11 mouse cellular contexts compared by ENCODE assay signal in the genomic region with DNA sequence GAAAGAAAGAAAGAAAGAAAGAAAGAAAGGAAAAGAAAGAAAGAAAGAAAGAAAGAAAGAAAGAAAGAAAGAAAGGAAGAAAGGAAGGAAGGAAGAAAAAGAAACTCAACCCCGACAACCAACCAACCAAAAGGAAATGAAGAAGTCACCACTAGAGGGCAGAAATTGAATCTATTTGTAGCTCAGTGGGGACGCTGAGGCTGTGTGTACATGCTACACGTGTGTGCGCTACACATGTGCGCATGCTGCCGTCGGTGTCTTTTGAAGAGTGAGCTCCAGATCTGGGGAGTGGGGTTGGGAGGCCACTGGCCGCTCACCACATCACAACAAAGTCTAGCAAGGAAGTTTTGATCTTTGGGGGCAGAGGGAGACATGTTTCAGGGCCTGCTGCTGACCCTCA. TPM values are rescaled to one million over a fixed set of nuclear protein-coding genes. Genes with fewer than 3 reads are reported as not detected.
DNase-seq lines count a peak whose midpoint lies in the region; ATAC-seq and TF ChIP-seq lines count a peak whose summit lies in the region.
"Had no signal": no experiment of that assay in that cellular context is flagged by ENCODE, and none has a peak within 500 bp of the region (broad histone marks: within the 10 kb centered on the region; RNA-seq: fewer than 3 reads in every experiment).

No protein-coding gene starts in this region.

- H3K27ac ChIP-seq in heart, postnatal 0 days (ENCODE audit: low read depth) = no peak overlapping the region; the same call in 1 of the 2 replicates
- peak overlapping the region; percentile 48; the same call in 1 of the 2 replicates for H3K27ac ChIP-seq in limb, embryonic 15.5 days
- H3K27ac ChIP-seq: forebrain, embryonic 13.5 days; kidney, embryonic 15.5 days; stomach, embryonic 15.5 days had no signal

- whole genome bisulfite sequencing in heart, postnatal 0 days = 59% methylated on average over 8 of the region's 8 CpGs
- 51% methylated on average over 8 of the region's 8 CpGs for WGBS in limb, embryonic 15.5 days

- no peaks in the 10 kb centered on the region for H3K27me3 ChIP-seq in heart, postnatal 0 days (ENCODE audit: control insufficient read depth, insufficient read depth, low read length)
- H3K27me3 ChIP-seq in limb, embryonic 15.5 days = no peaks in the 10 kb centered on the region
- H3K27me3 ChIP-seq: forebrain, embryonic 13.5 days; kidney, embryonic 15.5 days; stomach, embryonic 15.5 days had no signal

- ATAC-seq in heart, postnatal 0 days (ENCODE audit: insufficient read depth, low read depth) = no peak
- no peak for ATAC-seq in limb, embryonic 15.5 days (ENCODE audit: insufficient number of reproducible peaks, low FRiP score, low TSS enrichment, low read depth)
- ATAC-seq: forebrain, embryonic 13.5 days had no signal

- peaks cover 11% of the 10 kb centered on the region; the same call in 1 of the 2 replicates for H3K4me1 ChIP-seq in heart, postnatal 0 days (ENCODE audit: control insufficient read depth, insufficient read depth)
- H3K4me1 ChIP-seq in limb, embryonic 15.5 days = peaks cover 22% of the 10 kb centered on the region

- no peak for TF ChIP-seq EP300 in heart, postnatal 0 days (IDR thresholded peaks at IDR 0.05; ENCODE audit: low read depth)

- no peak overlapping the region for H3K4me3 ChIP-seq in heart, postnatal 0 days (ENCODE audit: low read depth, low read length)
- no peak overlapping the region for H3K4me3 ChIP-seq in limb, embryonic 15.5 days
- H3K4me3 ChIP-seq: forebrain, embryonic 13.5 days; kidney, embryonic 15.5 days; stomach, embryonic 15.5 days had no signal

- no peak for DNase-seq in heart, postnatal 0 days (ENCODE audit: low spot score)
- DNase-seq in heart, postnatal 10 days = no peak
- peak; percentile 35 for DNase-seq in 3134 (ENCODE audit: extremely low read depth, insufficient read length, low spot score)
- peak; percentile 44 for DNase-seq in NIH3T3 (ENCODE audit: low read depth)
- DNase-seq in urinary bladder, adult 2 months (ENCODE audit: low spot score) = no peak
- no peak for DNase-seq in left cerebral cortex, postnatal 25 days (ENCODE audit: low spot score in 2 of 2)
- DNase-seq in right cerebral cortex, postnatal 36 days (ENCODE audit: low spot score in 2 of 2) = no peak

- peak; percentile 52 for TF ChIP-seq CTCF in heart, postnatal 0 days (IDR thresholded peaks at IDR 0.05; ENCODE audit: low read depth)

- H3K4me2 ChIP-seq in heart, postnatal 0 days (ENCODE audit: low read depth, low read length) = no peak overlapping the region
- no peak overlapping the region for H3K4me2 ChIP-seq in limb, embryonic 15.5 days
- H3K4me2 ChIP-seq: forebrain, embryonic 13.5 days; kidney, embryonic 15.5 days; stomach, embryonic 15.5 days had no signal

- intact Hi-C loops in heart, postnatal 10 days (cut with DNase I) = no loop called here
- intact Hi-C loops in left cerebral cortex, postnatal 25 days (cut with DNase I) = no loop called here

- H3K36me3 ChIP-seq in heart, postnatal 0 days (replicated peaks; ENCODE audit: control insufficient read depth, insufficient read depth, low read length) = 0 out of 2 replicates have a peak, but pooled peaks cover 5% of the 10 kb centered on the region
- no peaks in the 10 kb centered on the region for H3K36me3 ChIP-seq in limb, embryonic 15.5 days
- H3K36me3 ChIP-seq: kidney, embryonic 15.5 days; stomach, embryonic 15.5 days had no signal

- no peak overlapping the region for H3K9ac ChIP-seq in heart, postnatal 0 days (replicated peaks; ENCODE audit: low read depth, low read length)
- H3K9ac ChIP-seq in limb, embryonic 15.5 days = no peak overlapping the region
- H3K9ac ChIP-seq: forebrain, embryonic 13.5 days; kidney, embryonic 15.5 days; stomach, embryonic 15.5 days had no signal

- no peaks in the 10 kb centered on the region for H3K9me3 ChIP-seq in heart, postnatal 0 days (replicated peaks; ENCODE audit: control insufficient read depth, low read length)
- no peaks in the 10 kb centered on the region for H3K9me3 ChIP-seq in limb, embryonic 15.5 days
- H3K9me3 ChIP-seq: forebrain, embryonic 13.5 days; kidney, embryonic 15.5 days; stomach, embryonic 15.5 days had no signal

RNA-seq across cellular contexts. Expression of a gene that starts 38.9 kb away (rescaled TPM):
- total RNA-seq in heart, postnatal 0 days (2014; rRNA removed; ENCODE audit: low replicate concordance) = 37.6 and 40.7 TPM in 2 replicates
- 19.9 and 20.1 TPM in 2 replicates for polyA plus RNA-seq in heart, postnatal 0 days (2015; fragmentation: Nextera tagmentation; extraction: Ambion mirVana)
- total RNA-seq in heart, postnatal 10 days (2021) = 100 to 1,000 TPM; 315 to 324 TPM
- polyA plus RNA-seq in limb, embryonic 15.5 days (2015; fragmentation: Nextera tagmentation; extraction: Ambion mirVana) = 25.0 and 26.9 TPM in 2 replicates
- polyA plus RNA-seq in urinary bladder, adult 2 months (2012; rRNA removed) = 117 and 147 TPM in 2 replicates
- 1 to 10 TPM; 4.5 to 9.2 TPM for total RNA-seq in left cerebral cortex, postnatal 25 days (2021)

Comparison
In these comparisons a context has a peak if more than half of its experiments do, and no peak if none do; other contexts are left out.
1. DNase-seq: peak in 3134 (single experiment) and NIH3T3 (single experiment); none in heart, postnatal 0 days (single experiment), heart, postnatal 10 days (0 of 2), urinary bladder, adult 2 months (single experiment), left cerebral cortex, postnatal 25 days (0 of 2) and right cerebral cortex, postnatal 36 days (0 of 2).